Mouse (Mus musculus) embryonic fibroblast, embryonic 13.5 days (primary cell): Measurements from ENCODE around the gene Gad2.

ENCODE experiments used
- CTCF ChIP-seq: IDR thresholded peaks from 2 replicates; pipeline ENCODE4 v1.5.1; 2011; ENCODE audit warnings: mild to moderate bottlenecking, control low read depth, low read length, moderate library complexity, borderline replicate concordance; ENCODE audit not compliant: insufficient read depth
- POLR2A ChIP-seq: IDR thresholded peaks from 2 replicates; pipeline ENCODE4 v1.6.1; 2011; ENCODE audit warnings: low read depth, mild to moderate bottlenecking, control low read depth, low read length, moderate library complexity

- no peak for TF ChIP-seq CTCF
- TF ChIP-seq POLR2A: no peak
Measured at GRCm38 (mm10) chr2:22677066-22677465, 55.1 kb downstream of the Gad2 start.
